Mouse (Mus musculus) lung, adult 10 weeks (tissue): ENCODE measurements around the gene Rsph3a. TPM values are rescaled to one million over a fixed set of nuclear protein-coding genes. Genes with fewer than 3 reads are reported as not detected.

ENCODE experiments used
- polyA plus RNA-seq: library from polyadenylated mRNA; stranded (reverse); fragments of 350-450 nt; fragmentation: Illumina TruSeq; extraction: RNeasy Lipid Tissue Mini Kit (QIAGEN cat#74804); gene quantifications from one replicate; pipeline ENCODE4 v1.2.3, GENCODE M21; 2014; ENCODE audit warnings: low read depth, low replicate concordance; ENCODE audit not compliant: insufficient read depth

The Rsph3a gene
- 32.2 TPM for polyA plus RNA-seq

DNA sequence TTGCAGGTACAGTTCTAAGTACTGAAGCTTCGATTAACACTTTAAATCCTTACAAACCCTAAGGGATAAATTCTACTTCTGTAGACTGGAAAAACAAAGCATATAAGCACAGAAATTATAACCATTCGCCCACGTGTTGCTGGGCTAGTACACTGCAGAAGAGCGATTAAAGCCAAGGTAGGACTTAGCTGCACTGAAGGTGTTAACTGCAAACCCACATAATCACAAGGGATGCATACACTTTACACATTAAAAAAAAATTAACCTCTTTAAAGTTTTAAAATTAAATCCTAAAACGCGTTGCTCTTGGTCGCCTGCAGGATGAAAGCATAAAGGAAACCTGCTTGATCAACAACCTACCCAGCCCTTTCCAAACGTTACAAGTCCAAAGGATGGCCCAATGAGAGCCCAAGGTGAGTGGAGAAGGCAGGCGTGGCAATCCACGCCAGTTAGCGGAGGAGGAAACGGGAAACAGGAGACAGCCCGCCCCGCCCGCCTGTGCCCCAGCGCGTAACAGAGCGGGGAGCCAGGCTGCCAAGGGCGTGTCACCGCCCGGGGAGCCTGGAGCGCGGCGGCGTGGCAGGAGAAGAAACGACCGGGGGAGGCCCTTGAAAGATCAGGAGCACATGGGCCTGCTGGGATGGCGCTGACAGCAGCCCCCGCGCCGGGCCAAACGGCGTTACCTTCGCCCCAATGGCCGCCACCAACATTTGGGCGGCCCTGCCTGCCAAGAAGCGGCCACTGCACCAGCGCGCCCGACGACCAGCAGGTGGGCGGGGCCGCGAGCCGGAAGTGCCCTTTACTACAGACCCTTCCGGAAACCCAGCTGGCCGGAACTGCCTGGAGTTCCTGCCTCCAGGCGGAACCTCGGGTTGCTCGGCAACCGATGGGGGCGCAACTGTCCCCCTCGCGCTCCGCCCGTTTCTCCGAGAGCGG lies at the start of gene Rsph3a:
Gene Rsph3a (plus strand): TSS at position 498 of the 936 bp plus-strand sequence.

DNA sequence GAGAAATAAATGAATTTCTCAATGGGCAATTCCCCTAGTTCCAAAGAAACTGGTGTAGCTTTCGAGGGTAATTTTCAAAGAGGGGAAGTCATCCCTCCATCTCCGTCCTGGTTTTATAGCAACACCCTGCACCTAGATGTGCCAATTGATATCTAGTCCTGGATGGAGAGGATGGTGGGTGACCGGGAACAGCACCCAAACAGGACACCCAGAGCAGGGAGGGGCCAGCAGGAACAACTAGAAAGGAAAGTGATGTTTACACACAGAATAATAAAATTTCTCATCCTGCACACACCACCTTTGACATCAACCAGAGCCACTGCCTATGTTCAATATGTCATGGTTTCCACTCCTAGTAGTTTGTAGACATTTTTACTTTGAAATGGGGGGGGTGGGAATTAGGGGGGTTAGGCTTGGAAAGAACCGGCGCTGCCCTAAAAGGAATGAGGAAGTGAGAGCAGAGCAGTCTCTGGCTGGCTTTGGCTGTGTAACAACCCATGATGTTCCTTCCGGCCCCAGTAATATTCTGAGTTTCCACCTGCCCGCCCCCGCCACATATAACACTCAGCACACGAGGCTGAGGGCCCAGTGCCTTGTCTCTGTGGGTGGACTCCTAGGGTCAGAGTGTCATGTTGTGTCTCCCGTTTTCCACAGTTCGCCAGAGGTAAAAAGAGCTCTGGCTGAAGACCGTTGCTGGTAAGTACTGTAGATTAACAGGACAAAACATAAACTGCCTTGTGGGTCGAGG lies 19.8 kb upstream of the Rsph3a start, which contains the start of gene Tagap:
Gene Tagap (plus strand): TSS at position 588 of the 748 bp plus-strand sequence.

Other genes starting within 250 kb of the Rsph3a start
- gene Fndc1, start 118.3 kb upstream of the Rsph3a start, polyA plus RNA-seq: 4.9 TPM
- 4.9 TPM for gene Tagap, start 19.6 kb upstream of the Rsph3a start, polyA plus RNA-seq
- 0.12 TPM for gene Gm49673, start 202.2 kb downstream of the Rsph3a start, polyA plus RNA-seq
- 24.9 TPM for gene Rnaset2a, start 202.5 kb downstream of the Rsph3a start, polyA plus RNA-seq
- 8.5 TPM for gene Fgfr1op, start 219.9 kb downstream of the Rsph3a start, polyA plus RNA-seq